Mouse (Mus musculus) olfactory bulb, adult 2 months (tissue): ENCODE measurements around the gene Cdkl5.

Experiments
- CTCF ChIP-seq: fragments of 200-500 bp; IDR thresholded peaks from 2 replicates; pipeline ENCODE4 v1.5.1; 2012; ENCODE audit warnings: low read depth, mild to moderate bottlenecking, low read length, moderate library complexity; ENCODE audit not compliant: insufficient read depth
- POLR2A ChIP-seq: fragments of 200-500 bp; IDR thresholded peaks from 2 replicates; pipeline ENCODE4 v1.6.1; 2012; ENCODE audit warnings: mild to moderate bottlenecking, low read depth, low read length, moderate library complexity; ENCODE audit not compliant: insufficient read depth

DNA sequence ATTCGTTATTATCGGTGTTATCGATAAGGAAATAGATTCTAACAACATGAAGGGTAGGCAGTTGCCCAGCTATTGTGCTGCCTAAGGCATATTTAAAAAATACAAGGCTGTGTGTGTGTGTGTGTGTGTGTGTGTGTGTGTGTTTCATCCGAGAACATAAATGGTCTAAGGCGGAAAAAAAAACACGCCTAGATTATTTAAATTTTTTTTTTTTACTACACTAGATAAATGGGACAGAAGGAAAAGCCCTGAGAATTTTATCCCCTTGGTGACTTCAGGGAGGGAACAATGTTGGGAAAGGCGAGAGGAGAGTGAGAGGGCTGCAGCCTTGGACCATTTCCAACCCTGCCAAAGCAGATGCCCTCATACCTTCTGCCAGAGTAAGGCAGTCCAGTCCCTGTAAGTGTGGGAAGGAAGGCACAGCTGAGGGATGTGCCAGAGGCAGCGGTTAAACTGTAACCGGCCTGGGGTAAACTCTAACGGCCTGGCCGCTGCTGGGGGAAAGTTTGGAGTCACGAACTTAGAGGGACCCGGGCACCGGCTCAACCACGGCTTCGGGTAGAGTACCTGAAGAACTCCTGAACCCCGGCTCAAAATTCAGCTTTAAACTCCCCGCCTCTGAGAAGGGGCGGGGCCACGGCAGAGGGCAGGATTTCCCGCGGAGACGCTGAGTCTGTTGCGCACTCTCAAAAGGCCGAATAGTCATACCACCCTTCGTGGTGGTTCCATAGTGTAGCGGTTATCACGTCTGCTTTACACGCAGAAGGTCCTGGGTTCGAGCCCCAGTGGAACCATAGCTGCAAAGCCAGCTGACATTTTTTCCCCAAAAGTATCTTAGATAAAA, 228.9 kb downstream of the Cdkl5 start:
- TF ChIP-seq POLR2A (no peak), CTCF (no peak)
